Mouse (Mus musculus) hindbrain, postnatal 0 days (tissue): ENCODE results near the gene Sult6b2. TPM values are rescaled to one million over a fixed set of nuclear protein-coding genes. Genes with fewer than 3 reads are reported as not detected.

Experiments used
- ATAC-seq: fragments of 200-750 bp; cut with Nextera tagmentation; 2 replicates; pipeline ENCODE4 v1.8.0; 2017; ENCODE audit warnings: mild to moderate bottlenecking, moderate TSS enrichment, moderate library complexity
- DNase-seq: peaks from one replicate; pipeline ENCODE4 v3.0.0-alpha.2; 2015; ENCODE audit warnings: low spot score
- H3K27ac ChIP-seq: fragments of 300-500 bp; sonication (generic); 2 replicates; pipeline ENCODE4 v1.5.1; 2014; ENCODE audit warnings: mild to moderate bottlenecking
- H3K27me3 ChIP-seq: fragments of 300-500 bp; sonication (generic); 2 replicates; pipeline ENCODE4 v1.6.1; 2014; ENCODE audit warnings: low read length, mixed read lengths; ENCODE audit not compliant: insufficient read depth
- H3K36me3 ChIP-seq: fragments of 300-500 bp; sonication (generic); 2 replicates; pipeline ENCODE4 v1.6.1; 2014; ENCODE audit warnings: low read length, mixed read lengths; ENCODE audit not compliant: insufficient read depth
- H3K4me1 ChIP-seq: fragments of 300-500 bp; sonication (generic); 2 replicates; pipeline ENCODE4 v1.6.1; 2014; ENCODE audit warnings: antibody characterized with exemption, low read length, mixed read lengths; ENCODE audit not compliant: insufficient read depth
- H3K4me2 ChIP-seq: fragments of 300-500 bp; sonication (generic); 2 replicates; pipeline ENCODE4 v1.6.1; 2014; ENCODE audit warnings: low read depth, mild to moderate bottlenecking, low read length, moderate library complexity, mixed read lengths
- H3K4me3 ChIP-seq: fragments of 300-500 bp; sonication (generic); 2 replicates; pipeline ENCODE4 v1.5.1; 2014; ENCODE audit warnings: low read length
- H3K9ac ChIP-seq: fragments of 300-500 bp; sonication (generic); replicated peaks from 2 replicates; pipeline ENCODE4 v1.6.1; 2014; ENCODE audit warnings: mild to moderate bottlenecking, low read length, moderate library complexity, mixed read lengths
- H3K9me3 ChIP-seq: fragments of 300-500 bp; sonication (generic); 2 replicates; pipeline ENCODE4 v1.6.1; 2016; ENCODE audit warnings: low read length, mixed read lengths
- CTCF ChIP-seq: IDR thresholded peaks from 2 replicates; pipeline ENCODE4 v1.5.1; 2016; ENCODE audit warnings: antibody characterized with exemption, control low read depth, low read depth
- WGBS: fragments of 180-500 bp; shearing (Covaris S2); extraction: QIAGEN DNeasy Blood & Tissue Kit; methylation state at CpG from one replicate; pipeline ENCODE4 v1.1.7; 2014; 5-methylcytosine and 5-hydroxymethylcytosine counted together
- polyA plus RNA-seq: library from polyadenylated mRNA; unstranded; fragments of >200 nt; fragmentation: Nextera tagmentation; extraction: Ambion mirVana; gene quantifications from 2 replicates; pipeline ENCODE4 v1.2.1, GENCODE M21; 2015
- total RNA-seq: library from RNA; depleted of rRNA; stranded (reverse); fragments of >200 nt; gene quantifications from 2 replicates; pipeline ENCODE4 v1.2.3, GENCODE M21; 2014; rRNA removed

Gene Sult6b2
- total and polyA plus RNA-seq, 2 experiments from 2014 or later: 0.28 TPM; not detected in 1

- no peaks in the 10 kb centered on the region for H3K36me3 ChIP-seq
- no peaks in the 10 kb centered on the region for H3K9me3 ChIP-seq
- H3K27ac ChIP-seq: no peak overlapping the region
- TF ChIP-seq CTCF: no peak
- H3K4me2 ChIP-seq: no peak overlapping the region
- no peak overlapping the region for H3K9ac ChIP-seq
- H3K4me3 ChIP-seq: no peak overlapping the region
- 0 out of 2 replicates have a peak, but pooled peaks have one; percentile 35 for ATAC-seq
- no peaks in the 10 kb centered on the region for H3K4me1 ChIP-seq
- WGBS: 93% methylated on average over 5 of the region's 5 CpGs
- DNase-seq: no peak
- no peaks in the 10 kb centered on the region for H3K27me3 ChIP-seq
These were observed 58.8 kb downstream of the Sult6b2 start for GRCm38 (mm10) chr6:142745484-142745883.

GRCm38 (mm10) chr6:142743193-142743592 is 61.1 kb downstream of the Sult6b2 start:
- DNase-seq (no peak), ATAC-seq (no peak)
- 59% methylated on average over 4 of the region's 4 CpGs for WGBS
- no peaks in the 10 kb centered on the region for H3K9me3 ChIP-seq
- H3K4me3 ChIP-seq: no peak overlapping the region
- no peak overlapping the region for H3K27ac ChIP-seq
- H3K4me2 ChIP-seq: no peak overlapping the region
- H3K9ac ChIP-seq: no peak overlapping the region
- no peaks in the 10 kb centered on the region for H3K4me1 ChIP-seq
- H3K27me3 ChIP-seq: no peaks in the 10 kb centered on the region
- no peaks in the 10 kb centered on the region for H3K36me3 ChIP-seq
- no peak for TF ChIP-seq CTCF

GRCm38 (mm10) chr6:142741763-142742162 is 62.5 kb downstream of the Sult6b2 start:
- Histone ChIP-seq H3K4me3 (no peak overlapping the region), H3K9ac (no peak overlapping the region), H3K36me3 (no peaks in the 10 kb centered on the region), H3K27me3 (no peaks in the 10 kb centered on the region), H3K4me2 (no peak overlapping the region), H3K4me1 (no peaks in the 10 kb centered on the region), H3K27ac (no peak overlapping the region), H3K9me3 (no peaks in the 10 kb centered on the region)
- no peak for DNase-seq
- 87% methylated on average over 6 of the region's 6 CpGs for WGBS
- no peak for ATAC-seq
- no peak for TF ChIP-seq CTCF

- Histone ChIP-seq H3K9me3 (no peaks in the 10 kb centered on the region), H3K36me3 (no peaks in the 10 kb centered on the region), H3K4me3 (no peak overlapping the region), H3K27me3 (no peaks in the 10 kb centered on the region), H3K4me2 (no peak overlapping the region), H3K4me1 (no peaks in the 10 kb centered on the region), H3K27ac (no peak overlapping the region), H3K9ac (no peak overlapping the region)
- WGBS: 87% methylated on average over 6 of the region's 6 CpGs
- ATAC-seq (no peak), DNase-seq (no peak)
- no peak for TF ChIP-seq CTCF
These were observed 65.7 kb downstream of the Sult6b2 start for GRCm38 (mm10) chr6:142738637-142739036.

DNA sequence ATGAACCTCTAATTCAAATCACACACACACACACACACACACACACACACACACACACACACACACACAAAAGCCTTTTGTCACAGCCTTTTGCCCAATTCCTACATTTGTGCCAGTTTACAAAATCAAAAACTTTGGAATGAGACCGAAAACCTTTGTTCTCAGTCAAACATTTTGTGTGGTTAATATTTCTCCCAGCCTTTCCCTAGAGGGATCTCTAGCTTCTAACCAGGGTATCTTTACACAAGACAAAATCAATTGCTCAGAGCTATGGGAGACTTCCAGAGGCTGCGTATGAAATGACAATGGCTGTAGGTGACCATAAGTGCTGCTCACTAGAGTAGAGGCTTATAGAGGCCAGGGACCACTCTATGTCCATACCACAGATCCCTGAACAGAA is 66.1 kb downstream of the Sult6b2 start:
- no peaks in the 10 kb centered on the region for H3K9me3 ChIP-seq
- no peak for TF ChIP-seq CTCF
- ATAC-seq (no peak), DNase-seq (no peak)
- H3K36me3 ChIP-seq: no peaks in the 10 kb centered on the region
- no peaks in the 10 kb centered on the region for H3K27me3 ChIP-seq
- H3K27ac ChIP-seq: no peak overlapping the region
- no peaks in the 10 kb centered on the region for H3K4me1 ChIP-seq
- no peak overlapping the region for H3K4me2 ChIP-seq
- H3K9ac ChIP-seq: no peak overlapping the region
- no peak overlapping the region for H3K4me3 ChIP-seq
- WGBS: 92% methylated on average over 2 of the region's 2 CpGs

- WGBS: 47% methylated on average over 8 of the region's 8 CpGs
- Histone ChIP-seq H3K4me3 (no peak overlapping the region), H3K27me3 (no peaks in the 10 kb centered on the region), H3K4me1 (no peaks in the 10 kb centered on the region), H3K4me2 (no peak overlapping the region), H3K36me3 (no peaks in the 10 kb centered on the region), H3K9ac (no peak overlapping the region), H3K9me3 (no peaks in the 10 kb centered on the region), H3K27ac (no peak overlapping the region)
- peak; percentile 86 for DNase-seq
- peak; percentile 49; the same call in 1 of the 2 replicates for ATAC-seq
- peak; percentile 82 for TF ChIP-seq CTCF
These were observed 68.8 kb downstream of the Sult6b2 start for GRCm38 (mm10) chr6:142735302-142736005.

Other genes starting within 250 kb of the Sult6b2 start
- 10.1 and 13.7 TPM in 2 replicates for gene Kcnj8, start 232.9 kb downstream of the Sult6b2 start, total RNA-seq
- 7.7 and 8.8 TPM in 2 replicates for gene Kcnj8, start 232.9 kb downstream of the Sult6b2 start, polyA plus RNA-seq
- gene Abcc9, start 102.2 kb downstream of the Sult6b2 start, total RNA-seq: 8.9 and 10.4 TPM in 2 replicates
- 2.0 and 2.1 TPM in 2 replicates for gene Abcc9, start 102.2 kb downstream of the Sult6b2 start, polyA plus RNA-seq
- 59.1 and 70.7 TPM in 2 replicates for gene Cmas, start 47.8 kb downstream of the Sult6b2 start, total RNA-seq
- gene Cmas, start 47.8 kb downstream of the Sult6b2 start, polyA plus RNA-seq: 168 and 171 TPM in 2 replicates
- 14.8 and 18.0 TPM in 2 replicates for gene St8sia1, start 159.9 kb upstream of the Sult6b2 start, total RNA-seq
- 3.2 and 3.7 TPM in 2 replicates for gene St8sia1, start 159.9 kb upstream of the Sult6b2 start, polyA plus RNA-seq